Mouse (Mus musculus) fat pad, adult 2 months (tissue): ENCODE results near the gene Gm11273.

Experiments
- DNase-seq: peaks from one replicate; pipeline ENCODE4 v3.0.0-alpha.2; 2011; ENCODE audit warnings: low read depth, low spot score; ENCODE audit errors: extremely low read depth

The Gm11273 gene

GRCm38 (mm10) chr13:21453042-21453441 is 48.2 kb downstream of the Gm11273 start:
- no peak for DNase-seq
